Mouse (Mus musculus): ENCODE measurements around the gene Cacna1a.

GRCm38 (mm10) chr8:84370972-84371371 lies 17.3 kb upstream of the Cacna1a start:
- no peak for TF ChIP-seq ZNF384 (IDR thresholded peaks at IDR 0.05; ENCODE audit: low read depth, low read length)
- no peak for TF ChIP-seq MAFK (IDR thresholded peaks at IDR 0.05; ENCODE audit: insufficient read depth, low read depth, low read length)
- no peak for TF ChIP-seq HCFC1 (IDR thresholded peaks at IDR 0.05; ENCODE audit: borderline replicate concordance, insufficient read depth, low read length)
- no peak for TF ChIP-seq ZC3H11A (IDR thresholded peaks at IDR 0.05; ENCODE audit: borderline replicate concordance, low read depth, low read length)
- TF ChIP-seq CHD2 (IDR thresholded peaks at IDR 0.05; ENCODE audit: low read depth, low read length), result no peak

Measured in ES-E14 (cell line).